Mouse (Mus musculus): ENCODE data around the gene Sdsl. TPM values are rescaled to one million over a fixed set of nuclear protein-coding genes. Genes with fewer than 3 reads are reported as not detected.
A peak's percentile ranks its signal among the peaks of the same experiment; 100 is the strongest.

Gene Sdsl
- total RNA-seq, 1 experiment from 2014 or later = 26.1 TPM

GRCm38 (mm10) chr5:120436885-120437495, 35.6 kb downstream of the Sdsl start:
- no peak for ATAC-seq (replicated peaks in 1 of 2; ENCODE audit: insufficient read depth in 1 of 2, low FRiP score in 2 of 2, low TSS enrichment in 1 of 2, low read depth in 1 of 2, poor library complexity in 2 of 2, severe bottlenecking in 2 of 2)

DNA sequence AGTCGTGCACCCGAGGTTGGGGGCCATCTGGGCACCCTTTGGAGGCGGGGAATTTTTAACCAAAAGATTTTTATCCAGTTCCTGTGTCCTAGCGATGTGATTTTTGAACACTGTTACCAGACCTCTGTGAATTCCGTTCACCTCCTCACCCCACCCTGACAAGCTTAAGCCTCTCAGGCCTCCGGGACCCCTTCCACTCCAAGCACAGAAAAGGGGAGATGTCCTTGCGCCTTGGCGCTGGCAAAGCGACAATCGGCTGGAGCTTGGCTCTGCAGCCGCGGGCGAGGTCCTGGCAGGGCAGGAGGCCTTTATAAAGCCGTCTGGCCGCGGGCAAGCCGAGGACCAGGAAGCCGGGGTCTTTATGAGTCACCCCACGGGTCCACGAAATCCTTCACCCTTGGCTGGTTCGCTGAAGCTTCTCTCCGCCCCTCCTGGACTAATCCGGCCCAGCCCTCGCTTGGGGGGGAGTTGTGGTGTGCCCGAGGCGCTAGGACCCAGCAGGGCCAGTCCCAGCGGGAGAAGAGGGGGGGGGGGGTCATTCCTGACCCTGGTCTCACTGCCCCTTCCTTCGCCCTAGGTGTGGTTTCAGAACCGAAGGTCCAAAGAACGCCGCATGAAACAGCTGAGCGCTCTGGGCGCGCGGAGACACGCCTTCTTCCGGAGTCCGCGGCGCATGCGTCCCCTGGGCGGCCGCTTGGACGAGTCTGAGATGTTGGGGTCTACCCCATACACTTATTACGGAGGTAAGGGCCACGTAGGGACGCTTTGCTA, 36.7 kb downstream of the Sdsl start:
- ATAC-seq (replicated peaks in 1 of 2; ENCODE audit: insufficient read depth in 1 of 2, low FRiP score in 2 of 2, low TSS enrichment in 1 of 2, low read depth in 1 of 2, poor library complexity in 2 of 2, severe bottlenecking in 2 of 2) = no peak

DNA sequence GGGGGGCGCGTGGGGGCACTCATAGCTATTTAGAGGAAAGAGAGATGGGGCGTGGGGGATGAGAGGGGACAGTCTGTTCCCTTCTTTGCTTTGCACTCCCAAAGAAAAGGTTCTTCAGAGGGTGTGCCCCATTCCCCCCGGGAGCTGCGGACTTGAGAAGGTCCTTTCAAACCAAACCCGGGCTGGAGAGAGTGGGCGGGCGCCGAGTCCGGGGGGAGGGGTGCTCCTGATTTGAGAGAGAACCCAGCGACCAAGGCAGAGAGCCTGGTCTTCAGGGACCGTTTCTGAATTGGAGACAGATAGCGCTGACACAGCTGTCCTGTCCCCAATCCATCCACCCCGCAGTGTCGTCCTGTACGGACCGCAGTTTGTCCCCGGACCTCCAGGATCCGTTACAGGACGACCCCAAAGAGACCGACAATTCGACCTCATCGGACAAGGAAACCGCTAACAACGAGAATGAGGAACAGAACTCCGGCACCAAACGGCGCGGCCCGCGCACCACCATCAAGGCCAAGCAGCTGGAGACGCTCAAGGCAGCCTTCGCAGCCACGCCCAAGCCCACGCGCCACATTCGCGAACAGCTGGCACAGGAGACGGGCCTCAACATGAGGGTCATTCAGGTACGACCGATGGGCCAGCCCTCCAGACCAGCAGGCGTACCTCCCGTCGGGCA, 37.5 kb downstream of the Sdsl start:
- ATAC-seq (replicated peaks in 1 of 2; ENCODE audit: insufficient read depth in 1 of 2, low FRiP score in 2 of 2, low TSS enrichment in 1 of 2, low read depth in 1 of 2, poor library complexity in 2 of 2, severe bottlenecking in 2 of 2) = no peak

GRCm38 (mm10) chr5:120434231-120434735, 38.3 kb downstream of the Sdsl start:
- no peak for ATAC-seq (replicated peaks in 1 of 2; ENCODE audit: insufficient read depth in 1 of 2, low FRiP score in 2 of 2, low TSS enrichment in 1 of 2, low read depth in 1 of 2, poor library complexity in 2 of 2, severe bottlenecking in 2 of 2)

DNA sequence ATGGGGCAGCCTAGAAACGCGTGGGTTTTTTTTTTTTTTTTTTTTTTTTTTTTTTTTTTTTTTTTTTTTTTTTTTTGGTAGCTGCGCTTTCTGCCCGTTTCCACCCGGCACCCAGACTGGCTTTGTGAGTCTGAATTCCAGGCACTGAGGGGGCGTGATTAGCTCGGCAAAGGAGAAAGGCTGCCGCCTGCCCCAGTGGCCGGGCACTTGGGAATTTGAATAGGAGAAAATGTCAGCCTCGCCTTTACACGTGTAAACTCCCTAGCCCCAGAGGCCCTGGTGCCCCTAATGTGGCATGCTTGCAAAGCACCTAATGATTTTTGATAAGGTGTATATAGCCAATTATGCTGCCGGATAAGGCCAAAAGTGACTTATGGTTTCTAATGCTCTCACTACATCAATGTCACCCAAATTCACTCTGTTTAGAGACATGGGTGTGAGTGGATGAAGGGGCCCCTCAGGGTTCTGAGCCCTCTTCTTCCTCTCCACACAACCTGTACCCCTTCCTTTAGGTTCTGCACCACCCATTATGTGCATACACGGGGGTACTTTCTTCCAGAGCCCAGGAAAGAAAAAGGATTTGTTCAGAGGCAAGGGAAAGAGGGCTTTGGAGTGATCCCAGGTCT, 39.4 kb downstream of the Sdsl start:
- no peak for ATAC-seq (replicated peaks in 1 of 2; ENCODE audit: insufficient read depth in 1 of 2, low FRiP score in 2 of 2, low TSS enrichment in 1 of 2, low read depth in 1 of 2, poor library complexity in 2 of 2, severe bottlenecking in 2 of 2)

- no peak for ATAC-seq (replicated peaks in 1 of 2; ENCODE audit: insufficient read depth in 1 of 2, low FRiP score in 2 of 2, low TSS enrichment in 1 of 2, low read depth in 1 of 2, poor library complexity in 2 of 2, severe bottlenecking in 2 of 2)
Measured at GRCm38 (mm10) chr5:120432486-120433015, 40.1 kb downstream of the Sdsl start.

- ATAC-seq (replicated peaks in 1 of 2; ENCODE audit: insufficient read depth in 1 of 2, low FRiP score in 2 of 2, low TSS enrichment in 1 of 2, low read depth in 1 of 2, poor library complexity in 2 of 2, severe bottlenecking in 2 of 2) = no peak
Measured at GRCm38 (mm10) chr5:120431649-120432485, 40.7 kb downstream of the Sdsl start, which contains the start of gene Lhx5. Gene Lhx5 (plus strand): TSS chr5:120431699.

- ATAC-seq (replicated peaks in 1 of 2; ENCODE audit: insufficient read depth in 1 of 2, low FRiP score in 2 of 2, low TSS enrichment in 1 of 2, low read depth in 1 of 2, poor library complexity in 2 of 2, severe bottlenecking in 2 of 2) = no peak
Measured at GRCm38 (mm10) chr5:120431001-120431583, 41.5 kb downstream of the Sdsl start.

- ATAC-seq (replicated peaks in 1 of 2; ENCODE audit: insufficient read depth in 1 of 2, low FRiP score in 2 of 2, low TSS enrichment in 1 of 2, low read depth in 1 of 2, poor library complexity in 2 of 2, severe bottlenecking in 2 of 2) = no peak
Measured at GRCm38 (mm10) chr5:120429692-120430091, 42.9 kb downstream of the Sdsl start.

GRCm38 (mm10) chr5:120428990-120429389, 43.6 kb downstream of the Sdsl start:
- ATAC-seq (replicated peaks in 1 of 2; ENCODE audit: insufficient read depth in 1 of 2, low FRiP score in 2 of 2, low TSS enrichment in 1 of 2, low read depth in 1 of 2, poor library complexity in 2 of 2, severe bottlenecking in 2 of 2) = no peak

DNA sequence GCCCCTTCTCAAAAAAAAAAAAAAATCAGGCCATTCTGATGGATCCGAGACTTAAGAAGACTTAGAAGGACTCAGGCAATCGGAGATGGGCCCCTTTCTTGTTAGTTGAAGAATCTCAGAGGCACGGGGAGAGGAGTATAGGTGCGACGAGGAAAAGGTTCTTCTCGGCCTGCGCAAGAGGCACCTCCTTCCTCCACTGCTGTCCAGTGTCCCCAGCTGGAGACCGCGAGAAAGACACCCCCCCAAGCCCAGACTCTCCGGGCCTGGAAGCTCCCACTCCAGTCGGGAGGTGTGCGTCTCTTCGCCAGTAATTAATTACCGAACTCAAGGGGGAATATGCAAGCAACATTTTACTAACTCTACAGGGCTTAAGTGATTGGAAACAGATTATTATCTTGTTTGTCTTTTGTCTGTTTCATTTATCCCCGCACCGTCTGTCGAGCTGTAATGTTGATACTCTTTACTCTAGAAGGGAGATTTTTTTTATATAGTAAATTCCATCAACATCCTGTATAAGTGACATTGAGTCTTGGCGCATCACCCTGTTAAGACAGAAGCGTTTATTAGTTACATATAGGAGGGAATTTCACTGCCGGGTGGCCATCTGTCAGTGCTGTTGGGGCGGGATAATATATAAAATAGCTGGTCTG, 44.3 kb downstream of the Sdsl start:
- no peak for ATAC-seq (replicated peaks in 1 of 2; ENCODE audit: insufficient read depth in 1 of 2, low FRiP score in 2 of 2, low TSS enrichment in 1 of 2, low read depth in 1 of 2, poor library complexity in 2 of 2, severe bottlenecking in 2 of 2)

- no peak for ATAC-seq (replicated peaks in 1 of 2; ENCODE audit: insufficient read depth in 1 of 2, low FRiP score in 2 of 2, low TSS enrichment in 1 of 2, low read depth in 1 of 2, poor library complexity in 2 of 2, severe bottlenecking in 2 of 2)
Measured at GRCm38 (mm10) chr5:120427451-120427938, 45.1 kb downstream of the Sdsl start.

DNA sequence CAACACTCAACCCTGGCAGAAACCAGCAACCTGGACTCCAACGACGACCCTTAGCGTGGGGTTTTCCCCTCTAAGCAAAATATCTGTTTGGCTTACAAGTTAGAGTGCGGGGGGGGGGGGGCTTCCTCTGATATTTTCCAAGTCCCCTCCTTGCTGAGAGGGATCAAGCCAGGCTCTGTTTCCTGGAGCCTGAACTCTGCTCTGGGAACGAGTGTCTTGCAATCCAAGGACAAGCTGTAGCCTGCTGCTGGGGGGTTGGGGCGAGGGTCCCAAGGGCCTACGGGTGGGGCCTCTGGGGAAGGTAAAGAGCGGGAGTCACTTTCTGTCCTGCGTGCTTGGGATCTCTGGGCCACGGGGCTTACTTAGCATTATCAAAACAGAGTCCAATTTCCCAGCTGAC, 46.0 kb downstream of the Sdsl start:
- ATAC-seq (replicated peaks in 1 of 2; ENCODE audit: insufficient read depth in 1 of 2, low FRiP score in 2 of 2, low TSS enrichment in 1 of 2, low read depth in 1 of 2, poor library complexity in 2 of 2, severe bottlenecking in 2 of 2) = no peak

DNA sequence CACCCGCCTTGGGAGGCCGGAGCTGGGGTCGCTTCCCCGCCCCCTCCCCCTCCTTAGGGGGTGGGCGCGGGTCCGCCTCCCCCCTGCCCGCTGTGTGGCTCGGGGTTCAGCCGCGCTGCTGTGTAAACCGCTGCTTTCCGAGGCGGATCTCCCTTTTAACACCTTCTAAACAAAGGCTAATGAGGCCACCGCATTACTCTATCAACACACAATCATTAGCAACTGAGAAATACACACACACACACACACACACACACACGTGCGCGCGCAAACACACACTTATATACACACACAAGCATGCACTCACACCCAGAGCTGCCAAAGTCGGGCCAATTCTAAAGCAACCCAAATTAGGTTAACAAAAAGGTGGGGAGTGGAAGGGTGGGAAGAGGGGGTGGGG, 46.9 kb downstream of the Sdsl start:
- no peak for ATAC-seq (replicated peaks in 1 of 2; ENCODE audit: insufficient read depth in 1 of 2, low FRiP score in 2 of 2, low TSS enrichment in 1 of 2, low read depth in 1 of 2, poor library complexity in 2 of 2, severe bottlenecking in 2 of 2)

DNA sequence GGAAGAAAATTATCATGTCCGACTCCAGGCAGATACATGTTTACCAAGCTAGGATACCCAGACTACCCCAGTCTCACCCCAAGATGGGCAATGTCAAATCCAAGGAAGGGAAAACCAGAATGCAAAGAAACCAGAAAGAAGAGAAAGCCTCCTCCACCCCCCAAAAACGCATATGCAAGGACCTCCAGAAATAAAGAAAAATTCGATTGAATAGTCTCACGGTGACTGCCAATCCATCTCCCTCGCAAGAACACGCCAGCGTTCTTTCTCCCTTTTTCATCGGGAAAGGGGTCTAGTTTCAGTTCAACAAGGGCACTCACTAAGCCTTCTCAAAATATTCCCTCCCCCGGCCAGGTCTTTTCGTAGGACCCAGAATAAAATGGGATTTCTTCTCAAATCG, 48.0 kb downstream of the Sdsl start:
- no peak for ATAC-seq (replicated peaks in 1 of 2; ENCODE audit: insufficient read depth in 1 of 2, low FRiP score in 2 of 2, low TSS enrichment in 1 of 2, low read depth in 1 of 2, poor library complexity in 2 of 2, severe bottlenecking in 2 of 2)

DNA sequence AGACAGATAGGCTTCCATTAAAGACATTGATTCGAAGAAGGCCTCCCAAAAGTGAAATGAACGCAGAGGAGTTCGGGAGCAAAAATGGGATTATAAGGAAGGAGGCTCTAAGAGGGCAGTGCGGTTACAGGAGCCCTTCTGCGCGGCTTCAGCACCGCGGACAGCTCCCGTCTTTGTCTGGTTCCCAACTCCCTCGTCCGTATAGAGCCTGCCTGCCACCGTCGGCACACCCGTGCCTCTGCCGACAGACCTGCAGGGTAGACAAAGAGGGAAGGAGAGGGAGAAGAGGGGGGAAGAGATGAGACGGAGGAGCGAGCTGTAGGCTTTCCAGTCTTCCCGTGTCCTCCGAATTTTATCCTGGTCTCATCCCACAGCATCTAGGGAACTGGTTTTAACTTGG, 48.6 kb downstream of the Sdsl start:
- ATAC-seq (replicated peaks in 1 of 2; ENCODE audit: insufficient read depth in 1 of 2, low FRiP score in 2 of 2, low TSS enrichment in 1 of 2, low read depth in 1 of 2, poor library complexity in 2 of 2, severe bottlenecking in 2 of 2) = peak; percentile 75 to 85

Data from hematopoietic stem cell, adult 5-6 weeks (primary cell).